Mouse (Mus musculus) intestine, postnatal 0 days (tissue): ENCODE results near the gene Pank4. TPM values are rescaled to one million over a fixed set of nuclear protein-coding genes. Genes with fewer than 3 reads are reported as not detected.
A peak's percentile ranks its signal among the peaks of the same experiment; 100 is the strongest.

Experiments
- ATAC-seq: fragments of 200-750 bp; cut with Nextera tagmentation; 2 replicates; pipeline ENCODE4 v1.8.0; 2017; ENCODE audit warnings: mild to moderate bottlenecking, moderate TSS enrichment, moderate library complexity
- H3K27ac ChIP-seq: fragments of 300-500 bp; sonication (generic); 2 replicates; pipeline ENCODE4 v1.5.1; 2014; ENCODE audit warnings: mild to moderate bottlenecking, low read depth, low read length, moderate library complexity
- H3K27me3 ChIP-seq: fragments of 300-500 bp; sonication (generic); replicated peaks from 2 replicates; pipeline ENCODE4 v1.6.1; 2014; ENCODE audit warnings: low read length, mixed read lengths; ENCODE audit not compliant: control insufficient read depth, insufficient read depth
- H3K36me3 ChIP-seq: fragments of 300-500 bp; sonication (generic); 2 replicates; pipeline ENCODE4 v1.6.1; 2014; ENCODE audit warnings: mild to moderate bottlenecking, moderate library complexity; ENCODE audit not compliant: control insufficient read depth, insufficient read depth
- H3K4me1 ChIP-seq: fragments of 300-500 bp; sonication (generic); replicated peaks from 2 replicates; pipeline ENCODE4 v1.6.1; 2014; ENCODE audit warnings: antibody characterized with exemption, low read length, mixed read lengths; ENCODE audit not compliant: control insufficient read depth, insufficient read depth
- H3K4me2 ChIP-seq: fragments of 300-500 bp; sonication (generic); replicated peaks from 2 replicates; pipeline ENCODE4 v1.6.1; 2014; ENCODE audit warnings: low read depth, mild to moderate bottlenecking, moderate library complexity
- H3K4me3 ChIP-seq: fragments of 300-500 bp; sonication (generic); 2 replicates; pipeline ENCODE4 v1.5.1; 2014; ENCODE audit warnings: low read depth, low read length
- H3K9ac ChIP-seq: fragments of 300-500 bp; sonication (generic); 2 replicates; pipeline ENCODE4 v1.6.1; 2014; ENCODE audit warnings: mild to moderate bottlenecking, low read depth, low read length
- H3K9me3 ChIP-seq: fragments of 300-500 bp; sonication (generic); 2 replicates; pipeline ENCODE4 v1.6.1; 2016; ENCODE audit warnings: mixed run types; ENCODE audit not compliant: control insufficient read depth
- CTCF ChIP-seq: sonication (generic); IDR thresholded peaks from 2 replicates; pipeline ENCODE4 v1.5.1; 2016; ENCODE audit warnings: low read depth, mild to moderate bottlenecking, control low read depth, antibody characterized with exemption, moderate library complexity
- WGBS: fragments of 180-500 bp; shearing (Covaris S2); extraction: QIAGEN DNeasy Blood & Tissue Kit; methylation state at CpG from one replicate; pipeline ENCODE4 v1.1.7; 2014; 5-methylcytosine and 5-hydroxymethylcytosine counted together
- polyA plus RNA-seq: library from polyadenylated mRNA; unstranded; fragments of >200 nt; fragmentation: Nextera tagmentation; extraction: Ambion mirVana; gene quantifications from 2 replicates; pipeline ENCODE4 v1.2.1, GENCODE M21; 2015

Gene Pank4
- polyA plus RNA-seq, 1 experiment from 2014 or later: 10.9 TPM

GRCm38 (mm10) chr4:155011312-155012025, 47.5 kb downstream of the Pank4 start:
- no peak for TF ChIP-seq CTCF
- H3K4me2 ChIP-seq: no peak overlapping the region
- H3K4me1 ChIP-seq: no peaks in the 10 kb centered on the region
- H3K27me3 ChIP-seq: no peaks in the 10 kb centered on the region
- no peaks in the 10 kb centered on the region for H3K9me3 ChIP-seq
- no peak for ATAC-seq
- H3K36me3 ChIP-seq: peaks cover 11% of the 10 kb centered on the region; the same call in 1 of the 2 replicates
- WGBS: 80% methylated on average over 8 of the region's 8 CpGs
- no peak overlapping the region for H3K9ac ChIP-seq
- H3K27ac ChIP-seq: no peak overlapping the region
- no peak overlapping the region for H3K4me3 ChIP-seq

- 59% methylated on average over 2 of the region's 2 CpGs for WGBS
- H3K4me2 ChIP-seq: no peak overlapping the region
- H3K9me3 ChIP-seq: no peaks in the 10 kb centered on the region
- H3K36me3 ChIP-seq: peaks cover 7% of the 10 kb centered on the region; the same call in 1 of the 2 replicates
- no peaks in the 10 kb centered on the region for H3K4me1 ChIP-seq
- H3K27me3 ChIP-seq: no peaks in the 10 kb centered on the region
- no peak for ATAC-seq
- no peak overlapping the region for H3K27ac ChIP-seq
- no peak overlapping the region for H3K4me3 ChIP-seq
- no peak for TF ChIP-seq CTCF
- no peak overlapping the region for H3K9ac ChIP-seq
Measured at GRCm38 (mm10) chr4:155012115-155012514, 48.2 kb downstream of the Pank4 start.

GRCm38 (mm10) chr4:155012788-155013187, 48.9 kb downstream of the Pank4 start:
- no peak for ATAC-seq
- 3% methylated on average over 4 of the region's 4 CpGs for WGBS
- H3K4me1 ChIP-seq: no peaks in the 10 kb centered on the region
- no peak overlapping the region for H3K27ac ChIP-seq
- H3K27me3 ChIP-seq: no peaks in the 10 kb centered on the region
- no peak overlapping the region for H3K4me2 ChIP-seq
- no peak overlapping the region for H3K4me3 ChIP-seq
- H3K9ac ChIP-seq: no peak overlapping the region
- no peaks in the 10 kb centered on the region for H3K9me3 ChIP-seq
- peaks cover 7% of the 10 kb centered on the region; the same call in 1 of the 2 replicates for H3K36me3 ChIP-seq
- TF ChIP-seq CTCF: peak; percentile 85

- ATAC-seq: no peak
- Histone ChIP-seq H3K4me1 (peaks cover 5% of the 10 kb centered on the region; the same call in 1 of the 2 replicates), H3K9me3 (no peaks in the 10 kb centered on the region), H3K27me3 (no peaks in the 10 kb centered on the region), H3K27ac (no peak overlapping the region), H3K4me2 (no peak overlapping the region), H3K9ac (no peak overlapping the region), H3K36me3 (no peaks in the 10 kb centered on the region), H3K4me3 (no peak overlapping the region)
- TF ChIP-seq CTCF: no peak
- WGBS: 71% methylated on average over 14 of the region's 14 CpGs
Measured at GRCm38 (mm10) chr4:155014244-155014643, 50.3 kb downstream of the Pank4 start.

GRCm38 (mm10) chr4:155014791-155015190, 50.9 kb downstream of the Pank4 start:
- TF ChIP-seq CTCF: no peak
- Histone ChIP-seq H3K9ac (no peak overlapping the region), H3K27ac (no peak overlapping the region), H3K4me1 (peaks cover 5% of the 10 kb centered on the region; the same call in 1 of the 2 replicates), H3K36me3 (no peaks in the 10 kb centered on the region), H3K4me2 (no peak overlapping the region), H3K27me3 (no peaks in the 10 kb centered on the region), H3K9me3 (no peaks in the 10 kb centered on the region), H3K4me3 (no peak overlapping the region)
- 81% methylated on average over 12 of the region's 12 CpGs for WGBS
- ATAC-seq: no peak

GRCm38 (mm10) chr4:155015550-155015949, 51.6 kb downstream of the Pank4 start:
- Histone ChIP-seq H3K27me3 (no peaks in the 10 kb centered on the region), H3K36me3 (no peaks in the 10 kb centered on the region), H3K4me3 (no peak overlapping the region), H3K4me2 (no peak overlapping the region), H3K4me1 (peaks cover 5% of the 10 kb centered on the region; the same call in 1 of the 2 replicates), H3K9me3 (no peaks in the 10 kb centered on the region), H3K27ac (no peak overlapping the region), H3K9ac (no peak overlapping the region)
- WGBS: 60% methylated on average over 4 of the region's 4 CpGs
- TF ChIP-seq CTCF: no peak
- ATAC-seq: no peak
